Mouse (Mus musculus): ENCODE measurements around the gene Prex1.

Gene Prex1

GRCm38 (mm10) chr2:166636867-166637672 is 76.6 kb downstream of the Prex1 start:
- DNase-seq (ENCODE audit: extremely low spot score): no peak

- DNase-seq (ENCODE audit: extremely low spot score): no peak
Observed at GRCm38 (mm10) chr2:166635521-166635920, 78.1 kb downstream of the Prex1 start.

- DNase-seq (ENCODE audit: extremely low spot score): no peak
Observed at GRCm38 (mm10) chr2:166632571-166633361, 80.9 kb downstream of the Prex1 start.

- DNase-seq (ENCODE audit: extremely low spot score): no peak
Observed at GRCm38 (mm10) chr2:166631621-166632171, 81.9 kb downstream of the Prex1 start.

- DNase-seq (ENCODE audit: extremely low spot score): no peak
Observed at GRCm38 (mm10) chr2:166631189-166631588, 82.4 kb downstream of the Prex1 start.

- DNase-seq (ENCODE audit: extremely low spot score): no peak
Observed at GRCm38 (mm10) chr2:166629941-166630674, 83.5 kb downstream of the Prex1 start.

GRCm38 (mm10) chr2:166627578-166627977 is 86.1 kb downstream of the Prex1 start:
- DNase-seq (ENCODE audit: extremely low spot score): no peak

DNA sequence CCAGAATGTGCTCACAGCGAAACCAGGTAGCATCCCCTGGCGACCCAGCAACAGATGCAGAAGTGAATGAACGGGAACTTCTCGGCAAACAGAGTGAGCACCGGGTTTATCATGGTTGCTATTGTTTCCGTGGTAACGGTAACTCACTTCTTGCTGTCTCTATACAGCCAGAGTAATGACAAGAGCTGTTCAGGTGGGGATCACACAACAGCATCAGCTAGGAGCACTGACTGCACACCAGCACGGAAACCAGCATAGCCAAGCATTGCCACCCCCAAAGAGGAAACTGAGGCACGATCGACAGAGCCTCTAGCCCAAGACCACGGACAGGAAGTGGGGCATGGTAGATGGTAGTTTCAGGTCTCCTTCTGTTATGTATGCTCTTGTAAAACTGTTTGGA is 88.4 kb downstream of the Prex1 start:
- DNase-seq (ENCODE audit: extremely low spot score): no peak

DNA sequence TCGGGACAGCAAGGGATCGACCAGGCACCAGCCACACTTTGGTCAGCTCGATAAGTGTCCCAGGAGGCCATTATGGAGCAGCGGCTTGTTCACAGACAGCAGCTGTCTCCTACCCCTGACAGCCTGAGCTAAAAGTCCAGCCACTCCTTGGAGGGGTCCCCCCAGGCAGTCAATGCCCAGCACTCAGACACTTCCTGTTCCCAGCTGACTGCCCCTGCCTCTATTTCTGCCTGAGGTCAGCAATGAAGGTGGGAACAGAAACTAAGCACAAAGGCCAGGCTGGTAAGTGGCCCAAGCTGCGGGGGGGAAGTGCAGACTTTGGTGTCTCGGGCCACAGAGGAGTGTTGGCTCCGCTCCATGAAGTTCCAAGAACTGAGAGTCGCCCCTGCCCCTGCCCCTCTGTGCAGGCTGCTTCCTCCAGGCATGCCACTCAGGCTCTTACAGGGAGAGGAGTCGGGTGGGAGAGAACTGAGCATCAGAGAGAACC is 90.5 kb downstream of the Prex1 start:
- peak; percentile 12 for DNase-seq (ENCODE audit: extremely low spot score)

- no peak for DNase-seq (ENCODE audit: extremely low spot score)
Observed at GRCm38 (mm10) chr2:166622590-166622989, 91.0 kb downstream of the Prex1 start.

- no peak for DNase-seq (ENCODE audit: extremely low spot score)
Observed at GRCm38 (mm10) chr2:166622079-166622478, 91.6 kb downstream of the Prex1 start.

GRCm38 (mm10) chr2:166620529-166621466 is 92.8 kb downstream of the Prex1 start:
- DNase-seq (ENCODE audit: extremely low spot score): no peak

DNA sequence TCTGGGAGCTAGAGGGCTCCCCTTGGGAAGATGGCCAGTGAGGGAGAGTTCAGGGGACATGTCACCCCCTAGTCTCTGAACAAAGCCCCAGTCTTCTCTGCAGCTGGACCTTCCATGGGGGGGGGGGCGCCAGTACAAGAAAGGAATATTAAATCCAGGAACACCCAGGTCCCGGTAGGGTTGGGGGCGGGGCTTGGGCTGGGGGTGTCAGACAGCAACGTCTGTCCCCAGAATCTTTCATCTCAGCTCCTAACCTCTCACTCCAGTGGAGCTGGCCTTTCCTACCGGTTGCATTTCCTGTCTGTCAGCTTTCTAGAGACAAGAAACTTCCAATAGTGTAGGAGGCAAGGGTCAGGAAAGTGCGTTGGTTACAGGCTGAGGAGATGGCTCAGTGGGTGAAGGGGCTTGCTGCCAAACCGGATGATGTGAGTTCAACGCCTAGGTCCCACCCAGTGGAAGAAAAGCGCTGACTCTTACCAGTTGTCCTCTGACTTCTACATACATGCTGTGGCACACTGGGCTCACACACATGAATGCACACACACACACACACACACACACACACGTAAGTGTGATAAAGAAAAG is 93.6 kb downstream of the Prex1 start:
- no peak for DNase-seq (ENCODE audit: extremely low spot score)

DNA sequence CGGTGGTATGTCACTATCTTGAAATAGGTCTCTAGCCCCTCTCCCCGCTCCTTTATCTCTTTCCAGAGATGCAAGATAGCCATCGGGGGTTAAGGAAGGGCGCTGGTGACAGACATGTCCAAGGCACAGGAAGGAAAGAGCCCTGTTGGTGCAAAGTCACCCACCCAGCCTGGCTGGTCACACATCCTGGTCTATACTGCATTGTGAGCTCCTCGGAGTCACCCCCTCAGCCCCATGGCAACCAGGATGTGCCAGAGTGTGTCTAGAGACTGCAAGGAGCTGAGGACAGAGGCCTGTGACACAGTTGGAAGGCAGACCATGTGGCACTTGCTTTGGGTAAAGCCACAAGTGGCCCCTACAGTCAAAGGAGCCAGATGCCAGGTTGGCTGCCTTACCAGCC is 94.4 kb downstream of the Prex1 start:
- no peak for DNase-seq (ENCODE audit: extremely low spot score)

- DNase-seq (ENCODE audit: extremely low spot score): no peak
Observed at GRCm38 (mm10) chr2:166617706-166618105, 95.9 kb downstream of the Prex1 start.

DNA sequence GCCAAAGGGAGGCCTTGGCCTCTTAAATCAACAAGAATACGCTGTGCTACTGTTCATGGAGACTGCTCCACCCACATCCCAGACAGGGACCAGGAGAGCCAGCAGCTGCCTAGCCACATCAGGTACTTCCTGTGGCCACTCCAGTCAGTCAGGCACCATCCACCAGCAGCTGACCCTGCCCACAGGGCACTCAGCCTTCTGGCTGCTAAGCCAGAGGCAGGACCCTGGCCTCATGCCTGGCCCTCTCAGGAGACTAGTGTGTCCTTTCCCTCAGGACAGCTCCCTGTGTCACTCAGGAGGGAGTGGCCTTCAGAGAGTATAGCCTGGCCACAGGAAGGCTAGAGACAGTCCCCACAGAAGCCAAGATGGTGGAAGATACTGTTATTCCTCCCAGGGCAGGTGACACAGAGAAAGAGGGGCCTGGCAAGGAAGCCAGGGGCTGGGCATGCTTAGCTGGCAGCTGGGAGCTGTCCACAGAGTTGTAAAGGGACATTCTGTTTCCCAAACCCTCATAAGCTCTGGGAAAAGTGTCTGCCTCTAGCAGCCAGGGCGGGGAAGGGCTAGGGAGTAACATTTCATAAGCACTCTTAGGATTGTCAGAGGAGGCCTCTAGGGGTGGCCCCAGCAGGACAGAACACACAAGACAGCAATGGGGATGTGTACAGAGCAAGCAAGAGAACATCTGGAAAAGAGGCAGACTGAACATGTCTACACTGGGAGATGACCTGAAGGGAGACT is 98.1 kb downstream of the Prex1 start:
- no peak for DNase-seq (ENCODE audit: extremely low spot score)

DNA sequence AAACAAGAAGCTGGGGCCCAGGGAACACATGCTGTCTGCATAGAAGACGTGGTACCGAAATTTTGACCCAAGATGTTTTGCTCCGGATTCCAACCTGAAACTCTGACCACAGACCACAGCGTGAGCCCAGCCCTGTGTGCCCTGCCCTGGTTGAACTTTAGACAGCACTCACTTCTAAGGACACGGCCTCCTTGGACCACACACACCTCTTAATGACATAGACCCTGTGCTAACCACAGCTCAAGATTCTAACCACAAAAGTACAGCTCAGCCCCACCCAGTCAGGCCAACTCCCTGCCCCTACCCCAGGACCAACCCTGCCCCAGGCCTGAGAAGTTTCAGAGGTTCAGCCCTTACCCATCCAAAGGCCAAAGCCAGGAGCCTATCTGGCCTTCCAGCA is 103.4 kb downstream of the Prex1 start:
- no peak for DNase-seq (ENCODE audit: extremely low spot score)

GRCm38 (mm10) chr2:166608509-166608908 is 105.1 kb downstream of the Prex1 start:
- peak; percentile 22 for DNase-seq (ENCODE audit: extremely low spot score)

GRCm38 (mm10) chr2:166606481-166607245 is 107.0 kb downstream of the Prex1 start:
- DNase-seq (ENCODE audit: extremely low spot score): no peak

Data from embryo, embryonic 9.5 days (tissue).